Mouse (Mus musculus) bone marrow, adult 2 months (tissue): Measurements from ENCODE around the gene Spink4. TPM values are rescaled to one million over a fixed set of nuclear protein-coding genes. Genes with fewer than 3 reads are reported as not detected.

ENCODE experiments used
- H3K27ac ChIP-seq: fragments of 200-500 bp; 2 replicates; pipeline ENCODE4 v1.5.1; 2012; ENCODE audit warnings: low read depth, mild to moderate bottlenecking, control low read depth, inconsistent platforms, low read length; ENCODE audit not compliant: control insufficient read depth, poor library complexity, insufficient read depth
- H3K4me1 ChIP-seq: fragments of 200-500 bp; 2 replicates; pipeline ENCODE4 v1.6.1; 2011; ENCODE audit warnings: low read length; ENCODE audit not compliant: control insufficient read depth, insufficient read depth
- H3K4me3 ChIP-seq: fragments of 200-500 bp; replicated peaks from 2 replicates; pipeline ENCODE3; 2011; ENCODE audit warnings: mild to moderate bottlenecking, low read depth, low read length, control low read depth; ENCODE audit not compliant: control insufficient read depth
- CTCF ChIP-seq: fragments of 200-500 bp; IDR thresholded peaks from 2 replicates; pipeline ENCODE4 v1.5.1; 2011; ENCODE audit warnings: low read length, control low read depth; ENCODE audit not compliant: control insufficient read depth, insufficient read depth
- POLR2A ChIP-seq: fragments of 200-500 bp; IDR thresholded peaks from 2 replicates; pipeline ENCODE4 v1.6.1; 2011; ENCODE audit warnings: low read depth, mild to moderate bottlenecking, control low read depth, low read length, borderline replicate concordance; ENCODE audit not compliant: control insufficient read depth
- WGBS: fragments of 180-500 bp; shearing (Covaris S2); methylation state at CpG from one replicate; pipeline ENCODE4 v1.1.7; 2018; 5-methylcytosine and 5-hydroxymethylcytosine counted together
- polyA plus RNA-seq: library from polyadenylated mRNA; stranded (reverse); fragments of >200 nt; gene quantifications from 2 replicates; pipeline ENCODE4 v1.2.4, GENCODE M21; 2011; ENCODE audit warnings: low replicate concordance; ENCODE audit not compliant: missing spikeins, insufficient read depth, insufficient read length

Gene Spink4
- polyA plus RNA-seq, 1 experiment: not detected

DNA sequence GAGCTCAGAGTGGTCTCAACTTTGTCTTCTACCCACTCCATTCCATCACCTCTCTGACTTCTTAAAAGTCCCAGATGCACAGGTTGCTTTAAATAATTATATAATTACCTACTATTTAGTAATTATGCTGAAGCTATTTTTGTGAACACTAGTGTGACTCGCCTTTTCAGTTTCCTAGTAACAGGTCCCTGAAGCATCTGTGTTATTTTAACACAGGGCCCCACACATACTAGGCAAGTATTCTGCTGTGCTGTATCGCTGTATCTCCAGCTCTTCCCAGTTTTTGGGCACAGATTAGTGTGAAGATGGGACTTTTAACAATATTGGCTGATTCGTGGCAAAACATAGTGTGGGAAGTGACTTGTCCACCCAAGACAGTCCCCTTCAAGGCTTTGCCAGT, 43.7 kb downstream of the Spink4 start:
- H3K27ac ChIP-seq: no peak overlapping the region
- WGBS: 84% methylated on average over 3 of the region's 3 CpGs
- no peak overlapping the region for H3K4me3 ChIP-seq
- no peaks in the 10 kb centered on the region for H3K4me1 ChIP-seq
- no peak for TF ChIP-seq CTCF
- TF ChIP-seq POLR2A: no peak

GRCm38 (mm10) chr4:40969161-40969560, 49.3 kb downstream of the Spink4 start:
- Histone ChIP-seq H3K4me1 (no peaks in the 10 kb centered on the region; the same call in 1 of the 2 replicates), H3K4me3 (no peak overlapping the region), H3K27ac (no peak overlapping the region)
- WGBS: 68% methylated on average over 4 of the region's 4 CpGs
- no peak for TF ChIP-seq CTCF
- TF ChIP-seq POLR2A: no peak

GRCm38 (mm10) chr4:40969781-40970591, 50.1 kb downstream of the Spink4 start:
- TF ChIP-seq POLR2A (no peak), CTCF (no peak)
- WGBS: 8% methylated on average over 11 of the region's 13 CpGs
- H3K4me3 ChIP-seq: peak overlapping the region; percentile 92
- H3K27ac ChIP-seq: peak overlapping the region; percentile 86
- H3K4me1 ChIP-seq: no peaks in the 10 kb centered on the region; the same call in 1 of the 2 replicates

DNA sequence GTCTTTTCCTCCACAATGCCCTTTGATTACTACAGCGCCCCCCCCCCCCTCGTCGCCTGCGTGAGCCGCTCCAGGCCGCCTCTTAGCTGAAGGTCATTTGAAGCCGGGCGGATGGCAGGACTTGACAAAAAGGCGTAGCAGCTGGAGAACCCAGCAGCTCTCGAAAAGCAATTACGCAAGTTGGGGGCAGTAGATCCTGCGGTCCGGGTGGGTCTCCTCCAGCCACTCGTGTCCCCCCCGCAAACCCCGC, 50.7 kb downstream of the Spink4 start:
- H3K4me3 ChIP-seq: peak overlapping the region; percentile 92
- no peaks in the 10 kb centered on the region; the same call in 1 of the 2 replicates for H3K4me1 ChIP-seq
- WGBS: under 1% methylated on average over 16 of the region's 16 CpGs
- peak overlapping the region; percentile 86 for H3K27ac ChIP-seq
- TF ChIP-seq POLR2A (no peak), CTCF (no peak)

DNA sequence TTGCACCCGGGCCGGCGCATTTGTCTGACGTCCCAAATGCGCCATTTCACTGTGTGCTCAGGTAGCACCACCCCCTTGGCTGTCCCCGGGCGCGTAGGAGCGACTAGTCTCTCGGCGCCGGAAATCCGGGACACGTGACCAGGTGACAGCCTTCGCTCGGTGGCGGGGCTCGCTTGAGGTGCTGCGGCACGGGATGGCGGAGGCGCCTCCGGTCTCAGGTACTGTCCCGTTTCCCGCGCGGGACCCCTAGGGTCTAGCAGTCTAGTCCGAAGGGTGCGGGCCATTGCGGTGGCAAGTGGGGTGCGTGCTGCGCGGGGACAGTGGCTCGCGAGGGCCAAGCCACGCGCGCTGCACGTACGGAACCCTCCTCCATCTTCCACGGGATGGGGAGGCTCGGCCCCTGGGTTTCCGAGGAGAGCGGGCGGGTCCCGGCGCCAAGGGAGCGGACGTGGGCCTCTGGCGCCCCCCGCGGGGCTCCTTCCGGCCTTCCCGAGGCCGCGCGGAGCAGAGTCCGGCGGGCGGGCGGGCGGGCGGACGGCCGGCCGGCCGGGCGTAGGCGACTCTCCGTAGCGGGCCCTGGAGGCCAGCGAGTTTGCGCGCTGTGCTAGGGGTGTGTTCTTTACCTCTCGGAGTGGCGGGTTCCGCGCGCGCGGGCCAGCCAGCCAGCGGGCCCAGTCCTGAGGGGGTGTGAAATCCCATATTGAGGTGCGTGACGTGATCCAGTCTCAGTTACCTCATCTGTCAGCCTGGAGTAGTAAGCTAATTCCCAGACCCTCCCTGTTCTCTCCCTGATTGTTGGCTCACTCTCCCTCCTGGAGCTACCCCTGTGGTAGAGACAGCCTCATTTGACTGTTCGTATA, 51.2 kb downstream of the Spink4 start, which contains the start of gene Nfx1:
TSS of gene Nfx1 (plus strand) at position 65 of the 860 bp plus-strand sequence.
- WGBS: under 1% methylated on average over 85 of the region's 85 CpGs
- H3K4me3 ChIP-seq: peak within 1 kb of the TSS; percentile 92
- H3K4me1 ChIP-seq: no peaks in the 10 kb centered on the region; the same call in 1 of the 2 replicates
- TF ChIP-seq POLR2A: peak; percentile 80; the same call in 1 of the 2 replicates
- no peak for TF ChIP-seq CTCF
- H3K27ac ChIP-seq: peak within 1 kb of the TSS; percentile 86

- TF ChIP-seq POLR2A (no peak), CTCF (peak; percentile 79)
- WGBS: 23% methylated on average over 13 of the region's 13 CpGs
- Histone ChIP-seq H3K4me1 (no peaks in the 10 kb centered on the region; the same call in 1 of the 2 replicates), H3K27ac (no peak overlapping the region; the same call in 1 of the 2 replicates), H3K4me3 (peak overlapping the region; percentile 61)
Observed at GRCm38 (mm10) chr4:40971744-40972143, 51.9 kb downstream of the Spink4 start.

DNA sequence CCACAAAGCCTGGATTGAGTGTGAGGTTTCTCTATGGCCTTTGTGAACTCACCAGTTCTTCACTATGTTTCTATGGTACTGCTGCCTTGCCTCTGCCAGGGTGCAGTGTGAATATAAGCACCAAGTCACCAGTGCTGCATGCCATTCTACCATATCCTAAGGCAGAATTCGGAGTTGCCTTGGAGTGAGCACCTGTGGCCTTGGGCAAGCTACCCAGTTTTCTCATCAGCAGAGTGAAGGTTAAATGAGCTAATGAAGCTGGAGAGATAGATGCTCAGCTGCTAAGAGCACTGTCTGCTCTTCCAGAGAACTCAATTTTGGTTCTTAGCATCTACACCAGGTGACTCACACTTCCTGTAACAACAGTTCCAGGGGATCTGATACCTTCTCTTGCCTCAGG, 54.2 kb downstream of the Spink4 start:
- Histone ChIP-seq H3K4me3 (no peak overlapping the region), H3K4me1 (no peaks in the 10 kb centered on the region; the same call in 1 of the 2 replicates), H3K27ac (no peak overlapping the region)
- WGBS: 79% methylated on average over 1 of the region's 1 CpGs
- TF ChIP-seq CTCF (no peak), POLR2A (no peak)

DNA sequence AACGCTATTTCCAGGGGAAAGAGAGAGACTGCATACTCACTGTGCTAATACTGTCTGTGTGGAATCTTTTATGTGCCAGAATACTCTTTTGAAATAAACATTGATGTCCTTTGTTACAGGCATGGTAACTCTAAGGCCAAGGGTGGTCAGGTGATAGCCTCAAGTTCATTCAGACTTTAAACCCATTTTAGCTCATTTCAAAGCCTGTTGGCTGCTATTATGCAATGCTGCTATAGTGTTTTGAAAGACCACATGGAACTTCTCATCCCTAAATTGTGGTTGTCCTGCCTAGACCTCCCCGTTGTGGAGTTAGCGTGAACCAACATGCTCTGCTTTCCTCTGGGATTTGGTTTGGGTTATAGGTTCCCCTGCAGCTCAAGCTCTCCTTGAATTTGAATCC, 55.8 kb downstream of the Spink4 start:
- 62% methylated on average over 3 of the region's 3 CpGs for WGBS
- TF ChIP-seq POLR2A (no peak), CTCF (no peak)
- no peaks in the 10 kb centered on the region; the same call in 1 of the 2 replicates for H3K4me1 ChIP-seq
- no peak overlapping the region for H3K4me3 ChIP-seq
- H3K27ac ChIP-seq: no peak overlapping the region
